Mouse (Mus musculus) hindbrain, postnatal 0 days (tissue): ENCODE measurements around the gene Cit. TPM values are rescaled to one million over a fixed set of nuclear protein-coding genes. Genes with fewer than 3 reads are reported as not detected.

ENCODE experiments used
- ATAC-seq: fragments of 200-750 bp; cut with Nextera tagmentation; 2 replicates; pipeline ENCODE4 v1.8.0; 2017; ENCODE audit warnings: mild to moderate bottlenecking, moderate TSS enrichment, moderate library complexity
- DNase-seq: peaks from one replicate; pipeline ENCODE4 v3.0.0-alpha.2; 2015; ENCODE audit warnings: low spot score
- H3K27ac ChIP-seq: fragments of 300-500 bp; sonication (generic); 2 replicates; pipeline ENCODE4 v1.5.1; 2014; ENCODE audit warnings: mild to moderate bottlenecking
- H3K27me3 ChIP-seq: fragments of 300-500 bp; sonication (generic); 2 replicates; pipeline ENCODE4 v1.6.1; 2014; ENCODE audit warnings: low read length, mixed read lengths; ENCODE audit not compliant: insufficient read depth
- H3K36me3 ChIP-seq: fragments of 300-500 bp; sonication (generic); 2 replicates; pipeline ENCODE4 v1.6.1; 2014; ENCODE audit warnings: low read length, mixed read lengths; ENCODE audit not compliant: insufficient read depth
- H3K4me1 ChIP-seq: fragments of 300-500 bp; sonication (generic); 2 replicates; pipeline ENCODE4 v1.6.1; 2014; ENCODE audit warnings: antibody characterized with exemption, low read length, mixed read lengths; ENCODE audit not compliant: insufficient read depth
- H3K4me2 ChIP-seq: fragments of 300-500 bp; sonication (generic); 2 replicates; pipeline ENCODE4 v1.6.1; 2014; ENCODE audit warnings: low read depth, mild to moderate bottlenecking, low read length, moderate library complexity, mixed read lengths
- H3K4me3 ChIP-seq: fragments of 300-500 bp; sonication (generic); 2 replicates; pipeline ENCODE4 v1.5.1; 2014; ENCODE audit warnings: low read length
- H3K9ac ChIP-seq: fragments of 300-500 bp; sonication (generic); replicated peaks from 2 replicates; pipeline ENCODE4 v1.6.1; 2014; ENCODE audit warnings: mild to moderate bottlenecking, low read length, moderate library complexity, mixed read lengths
- H3K9me3 ChIP-seq: fragments of 300-500 bp; sonication (generic); 2 replicates; pipeline ENCODE4 v1.6.1; 2016; ENCODE audit warnings: low read length, mixed read lengths
- CTCF ChIP-seq: IDR thresholded peaks from 2 replicates; pipeline ENCODE4 v1.5.1; 2016; ENCODE audit warnings: antibody characterized with exemption, control low read depth, low read depth
- WGBS: fragments of 180-500 bp; shearing (Covaris S2); extraction: QIAGEN DNeasy Blood & Tissue Kit; methylation state at CpG from one replicate; pipeline ENCODE4 v1.1.7; 2014; 5-methylcytosine and 5-hydroxymethylcytosine counted together
- polyA plus RNA-seq: library from polyadenylated mRNA; unstranded; fragments of >200 nt; fragmentation: Nextera tagmentation; extraction: Ambion mirVana; gene quantifications from 2 replicates; pipeline ENCODE4 v1.2.1, GENCODE M21; 2015
- total RNA-seq: library from RNA; depleted of rRNA; stranded (reverse); fragments of >200 nt; gene quantifications from 2 replicates; pipeline ENCODE4 v1.2.3, GENCODE M21; 2014

Gene Cit
- total and polyA plus RNA-seq, 2 experiments from 2014 or later: 30.2 to 36.7 TPM

GRCm38 (mm10) chr5:115971236-115971635, 126.2 kb downstream of the Cit start:
- no peak for TF ChIP-seq CTCF
- H3K4me2 ChIP-seq: no peak overlapping the region
- H3K4me1 ChIP-seq: no peaks in the 10 kb centered on the region
- H3K27me3 ChIP-seq: no peaks in the 10 kb centered on the region
- WGBS: 85% methylated on average over 15 of the region's 15 CpGs
- no peak overlapping the region for H3K9ac ChIP-seq
- H3K9me3 ChIP-seq: no peaks in the 10 kb centered on the region
- peaks cover 30% of the 10 kb centered on the region; the same call in 1 of the 2 replicates for H3K36me3 ChIP-seq
- no peak overlapping the region for H3K27ac ChIP-seq
- ATAC-seq: no peak
- H3K4me3 ChIP-seq: no peak overlapping the region
- DNase-seq: no peak

- WGBS: 88% methylated on average over 10 of the region's 10 CpGs
- Histone ChIP-seq H3K27me3 (no peaks in the 10 kb centered on the region), H3K9ac (no peak overlapping the region), H3K36me3 (peaks cover 19% of the 10 kb centered on the region; the same call in 1 of the 2 replicates), H3K9me3 (no peaks in the 10 kb centered on the region), H3K4me2 (no peak overlapping the region), H3K27ac (no peak overlapping the region), H3K4me1 (peaks cover 4% of the 10 kb centered on the region; the same call in 1 of the 2 replicates), H3K4me3 (no peak overlapping the region)
- no peak for ATAC-seq
- no peak for DNase-seq
- TF ChIP-seq CTCF: no peak
Observed at GRCm38 (mm10) chr5:115975672-115976071, 130.6 kb downstream of the Cit start.

- Histone ChIP-seq H3K27me3 (no peaks in the 10 kb centered on the region), H3K9ac (no peak overlapping the region), H3K4me2 (no peak overlapping the region), H3K4me1 (peaks cover 4% of the 10 kb centered on the region; the same call in 1 of the 2 replicates), H3K27ac (no peak overlapping the region), H3K36me3 (peaks cover 19% of the 10 kb centered on the region; the same call in 1 of the 2 replicates), H3K9me3 (no peaks in the 10 kb centered on the region), H3K4me3 (no peak overlapping the region)
- WGBS: 92% methylated on average over 5 of the region's 5 CpGs
- ATAC-seq (no peak), DNase-seq (no peak)
- no peak for TF ChIP-seq CTCF
Observed at GRCm38 (mm10) chr5:115976446-115976845, 131.4 kb downstream of the Cit start.

- Histone ChIP-seq H3K4me2 (no peak overlapping the region), H3K27ac (no peak overlapping the region), H3K9ac (no peak overlapping the region), H3K4me1 (peaks cover 4% of the 10 kb centered on the region; the same call in 1 of the 2 replicates), H3K36me3 (peaks cover 20% of the 10 kb centered on the region; the same call in 1 of the 2 replicates), H3K9me3 (no peaks in the 10 kb centered on the region), H3K27me3 (no peaks in the 10 kb centered on the region), H3K4me3 (no peak overlapping the region)
- no peak for ATAC-seq
- DNase-seq: no peak
- no peak for TF ChIP-seq CTCF
- 71% methylated on average over 10 of the region's 10 CpGs for WGBS
Observed at GRCm38 (mm10) chr5:115977266-115977665, 132.2 kb downstream of the Cit start.

- Histone ChIP-seq H3K27me3 (no peaks in the 10 kb centered on the region), H3K9me3 (no peaks in the 10 kb centered on the region), H3K36me3 (peaks cover 24% of the 10 kb centered on the region; the same call in 1 of the 2 replicates), H3K4me2 (no peak overlapping the region), H3K4me1 (peaks cover 4% of the 10 kb centered on the region; the same call in 1 of the 2 replicates), H3K9ac (no peak overlapping the region), H3K4me3 (no peak overlapping the region), H3K27ac (0 out of 2 replicates have a peak overlapping the region, but pooled peaks have one; percentile 36)
- no peak for ATAC-seq
- no peak for DNase-seq
- 62% methylated on average over 10 of the region's 10 CpGs for WGBS
- TF ChIP-seq CTCF: no peak
Observed at GRCm38 (mm10) chr5:115977757-115978156, 132.7 kb downstream of the Cit start.

- H3K4me1 ChIP-seq: peaks cover 4% of the 10 kb centered on the region; the same call in 1 of the 2 replicates
- peak; percentile 26 for DNase-seq
- H3K9me3 ChIP-seq: no peaks in the 10 kb centered on the region
- H3K4me3 ChIP-seq: no peak overlapping the region
- no peak overlapping the region for H3K9ac ChIP-seq
- WGBS: 32% methylated on average over 5 of the region's 5 CpGs
- H3K4me2 ChIP-seq: no peak overlapping the region
- TF ChIP-seq CTCF: no peak
- 0 out of 2 replicates have a peak overlapping the region, but pooled peaks have one; percentile 36 for H3K27ac ChIP-seq
- H3K36me3 ChIP-seq: peaks cover 24% of the 10 kb centered on the region; the same call in 1 of the 2 replicates
- no peaks in the 10 kb centered on the region for H3K27me3 ChIP-seq
- ATAC-seq: peak; percentile 64; the same call in 1 of the 2 replicates
Observed at GRCm38 (mm10) chr5:115978255-115978654, 133.2 kb downstream of the Cit start.

- no peak overlapping the region for H3K4me3 ChIP-seq
- 66% methylated on average over 16 of the region's 16 CpGs for WGBS
- ATAC-seq (no peak), DNase-seq (no peak)
- TF ChIP-seq CTCF: peak; percentile 66
- H3K27me3 ChIP-seq: no peaks in the 10 kb centered on the region
- no peak overlapping the region for H3K27ac ChIP-seq
- H3K4me1 ChIP-seq: peaks cover 4% of the 10 kb centered on the region; the same call in 1 of the 2 replicates
- no peak overlapping the region for H3K4me2 ChIP-seq
- H3K9ac ChIP-seq: no peak overlapping the region
- no peaks in the 10 kb centered on the region for H3K9me3 ChIP-seq
- H3K36me3 ChIP-seq: peaks cover 18% of the 10 kb centered on the region; the same call in 1 of the 2 replicates
Observed at GRCm38 (mm10) chr5:115979134-115979696, 134.1 kb downstream of the Cit start.
